Mouse (Mus musculus) hindbrain, embryonic 10.5 days (tissue): ENCODE data around the gene Ovgp1. TPM values are rescaled to one million over a fixed set of nuclear protein-coding genes. Genes with fewer than 3 reads are reported as not detected.
"Not testable (repeated sequence)": the region's sequence is repeated elsewhere in the genome, so short reads cannot be mapped to it uniquely, and the experiment has no call there.

ENCODE experiments used
- DNase-seq: peaks from one replicate; pipeline ENCODE4 v3.0.0-alpha.2; 2017; ENCODE audit warnings: low spot score
- H3K27ac ChIP-seq: fragments of 300-500 bp; sonication (generic); 2 replicates; pipeline ENCODE4 v1.5.1; 2016; ENCODE audit warnings: mild to moderate bottlenecking, moderate library complexity
- H3K27me3 ChIP-seq: fragments of 300-500 bp; sonication (generic); 2 replicates; pipeline ENCODE4 v1.6.1; 2016; ENCODE audit warnings: mild to moderate bottlenecking; ENCODE audit not compliant: poor library complexity, insufficient read depth, severe bottlenecking
- H3K36me3 ChIP-seq: fragments of 300-500 bp; sonication (generic); 2 replicates; pipeline ENCODE4 v1.6.1; 2016; ENCODE audit warnings: mild to moderate bottlenecking, moderate library complexity
- H3K4me1 ChIP-seq: fragments of 300-500 bp; sonication (generic); replicated peaks from 2 replicates; pipeline ENCODE4 v1.6.1; 2016; ENCODE audit warnings: mild to moderate bottlenecking
- H3K4me3 ChIP-seq: fragments of 300-500 bp; sonication (generic); 2 replicates; pipeline ENCODE4 v1.5.1; 2016; ENCODE audit warnings: mild to moderate bottlenecking, moderate library complexity
- H3K9me3 ChIP-seq: fragments of 300-500 bp; sonication (generic); 2 replicates; pipeline ENCODE4 v1.6.1; 2016; ENCODE audit warnings: mild to moderate bottlenecking, moderate library complexity
- WGBS: fragments of 180-500 bp; shearing (Covaris S2); methylation state at CpG from one replicate; pipeline ENCODE4 v1.1.7; 2016; 5-methylcytosine and 5-hydroxymethylcytosine counted together
- polyA plus RNA-seq: library from polyadenylated mRNA; unstranded; fragments of >200 nt; fragmentation: Nextera tagmentation; extraction: Ambion mirVana; gene quantifications from 2 replicates; pipeline ENCODE4 v1.2.1, GENCODE M21; 2016

The Ovgp1 gene
- polyA plus RNA-seq, 1 experiment from 2014 or later = 1.8 TPM

DNA sequence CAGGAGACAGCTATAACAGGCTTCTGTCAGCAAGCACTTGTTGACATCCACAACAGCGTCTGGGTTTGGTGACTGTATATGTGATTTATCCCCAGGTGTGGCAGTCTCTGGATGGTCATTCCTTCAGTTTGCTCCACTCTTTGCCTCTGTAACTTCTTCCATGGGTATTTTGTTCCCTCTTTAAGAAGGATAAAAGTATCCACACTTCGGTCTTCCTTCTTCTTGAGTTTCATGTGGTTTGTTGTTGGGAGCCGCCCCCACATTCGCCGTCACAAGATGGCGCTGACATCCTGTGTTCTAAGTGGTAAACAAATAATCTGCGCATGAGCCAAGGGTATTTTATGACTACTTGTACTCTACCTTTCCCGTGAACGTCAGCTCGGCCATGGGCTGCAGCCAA lies 29.8 kb downstream of the Ovgp1 start:
- not testable (repeated sequence) for DNase-seq, H3K4me3 ChIP-seq, H3K4me1 ChIP-seq, H3K36me3 ChIP-seq, H3K9me3 ChIP-seq, H3K27me3 ChIP-seq, H3K27ac ChIP-seq
- 64% methylated on average over 10 of the region's 10 CpGs for WGBS

GRCm38 (mm10) chr3:106014546-106014945 lies 41.0 kb downstream of the Ovgp1 start, which contains the start of gene Pifo:
Gene Pifo (minus strand): TSS chr3:106014646.
- no peaks in the 10 kb centered on the region for H3K9me3 ChIP-seq

GRCm38 (mm10) chr3:106021840-106022239 lies 48.3 kb downstream of the Ovgp1 start:
- Histone ChIP-seq H3K36me3 (no peaks in the 10 kb centered on the region), H3K9me3 (no peaks in the 10 kb centered on the region), H3K4me3 (no peak overlapping the region), H3K27me3 (no peaks in the 10 kb centered on the region), H3K4me1 (no peaks in the 10 kb centered on the region), H3K27ac (no peak overlapping the region)
- no peak for DNase-seq

More at GRCm38 (mm10) chr3:106014546-106014945, 41.0 kb downstream of the Ovgp1 start, which contains the start of gene Pifo:
- Histone ChIP-seq H3K27ac (no peak within 1 kb of the TSS), H3K27me3 (no peaks in the 10 kb centered on the region), H3K4me1 (no peaks in the 10 kb centered on the region), H3K36me3 (no peaks in the 10 kb centered on the region), H3K4me3 (no peak within 1 kb of the TSS)
- no peak for DNase-seq
- WGBS = 86% methylated on average over 2 of the region's 2 CpGs

- no peaks in the 10 kb centered on the region for H3K9me3 ChIP-seq
- H3K27me3 ChIP-seq = no peaks in the 10 kb centered on the region
- no peaks in the 10 kb centered on the region for H3K4me1 ChIP-seq
- 83% methylated on average over 2 of the region's 2 CpGs for WGBS
- H3K36me3 ChIP-seq = no peaks in the 10 kb centered on the region
- H3K4me3 ChIP-seq = no peak overlapping the region
- no peak overlapping the region for H3K27ac ChIP-seq
- DNase-seq = no peak
These were observed 50.6 kb downstream of the Ovgp1 start for GRCm38 (mm10) chr3:106024135-106024534.

DNA sequence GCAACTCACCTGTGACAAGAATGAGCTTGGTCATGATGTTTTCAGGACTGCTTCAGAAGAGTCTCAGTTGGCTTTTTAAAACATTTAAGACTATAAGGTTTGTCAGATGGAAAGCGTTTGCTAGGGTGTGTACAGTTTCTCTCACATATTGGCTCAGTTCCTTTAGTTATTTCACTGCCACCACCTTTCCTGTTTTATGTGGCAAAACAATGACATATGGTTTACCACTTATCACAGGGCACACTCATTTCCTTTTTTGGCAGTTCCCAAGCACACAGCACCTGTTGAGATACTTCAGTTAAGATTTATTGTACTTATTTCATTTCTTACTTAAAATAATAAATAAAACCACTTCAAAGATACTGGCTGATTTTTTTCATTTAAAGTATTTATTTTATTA lies 59.3 kb downstream of the Ovgp1 start, which contains the start of gene Chil5:
Chil5 (minus strand) TSS at position 34 of the 400 bp plus-strand sequence.
- Histone ChIP-seq H3K36me3 (no peaks in the 10 kb centered on the region), H3K4me3 (no peak within 1 kb of the TSS), H3K27ac (no peak within 1 kb of the TSS), H3K27me3 (no peaks in the 10 kb centered on the region), H3K9me3 (no peaks in the 10 kb centered on the region), H3K4me1 (no peaks in the 10 kb centered on the region)
- WGBS = 91% methylated on average over 1 of the region's 1 CpGs
- DNase-seq = no peak

Other genes with a start within 250 kb of the Ovgp1 start
- 66.3 and 77.3 TPM in 2 replicates for gene Rap1a, start 172.4 kb upstream of the Ovgp1 start, polyA plus RNA-seq
- 0.27 TPM in 1 of 2 replicates, not detected in the other for gene Adora3, start 102.9 kb upstream of the Ovgp1 start, polyA plus RNA-seq
- gene Tmigd3, start 102.8 kb upstream of the Ovgp1 start, polyA plus RNA-seq = not detected in 2 replicates
- gene I830077J02Rik, start 41.0 kb upstream of the Ovgp1 start, polyA plus RNA-seq = 0.65 and 0.80 TPM in 2 replicates
- 133 and 172 TPM in 2 replicates for gene Wdr77, start 14.3 kb upstream of the Ovgp1 start, polyA plus RNA-seq
- gene Atp5f1, start 13.6 kb upstream of the Ovgp1 start, polyA plus RNA-seq = 464 and 481 TPM in 2 replicates
- 1.9 and 8.9 TPM in 2 replicates for gene Pifo, start 40.9 kb downstream of the Ovgp1 start, polyA plus RNA-seq
- gene Chil5, start 59.1 kb downstream of the Ovgp1 start, polyA plus RNA-seq = not detected in 2 replicates
- gene Chia1, start 139.5 kb downstream of the Ovgp1 start, polyA plus RNA-seq = 0.12 and 0.56 TPM in 2 replicates
- 0.14 TPM in 1 of 2 replicates, not detected in the other for gene Chil3, start 193.9 kb downstream of the Ovgp1 start, polyA plus RNA-seq
- not detected in 2 replicates for gene Chil4, start 245.8 kb downstream of the Ovgp1 start, polyA plus RNA-seq